Mouse (Mus musculus) Patski (cell line): Measurements from ENCODE around the gene Mlst8. TPM values are rescaled to one million over a fixed set of nuclear protein-coding genes. Genes with fewer than 3 reads are reported as not detected.

ENCODE experiments used
- ATAC-seq: fragments of 100-300 bp; one replicate; pipeline ENCODE4 v1.8.0; 2021
- CTCF ChIA-PET: fragments of 350-600 bp; sonication (Branson Sonifier 250); formaldehyde crosslinking; loops from one replicate; lab custom pipeline; 2022; ENCODE audit warnings: inconsistent platforms; lab: Charles Lee
- POLR2A ChIA-PET: fragments of 350-600 bp; sonication (Branson Sonifier 250); formaldehyde crosslinking; loops from one replicate; lab custom pipeline; 2022; ENCODE audit warnings: antibody characterized with exemption, inconsistent platforms; lab: Charles Lee
- DNase-seq: peaks from one replicate; pipeline ENCODE4 v3.0.0-alpha.2; 2011; ENCODE audit warnings: low read depth, low spot score
- H3K27me3 ChIP-seq: fragments of 371-371 bp; one replicate; pipeline ENCODE4 v1.5.1; 2021
- CTCF ChIP-seq: fragments of 100-300 bp; IDR thresholded peaks from one replicate; pipeline ENCODE4 v1.5.1; 2021
- in situ Hi-C: fragments of 300-500 bp; cut with MboI; formaldehyde crosslinking; loops from 3 replicates; pipeline ENCODE4 v1.11.1; 2018; ENCODE audit warnings: low pct_unique_long_range_greater_than_20kb, mixed read lengths
- polyA plus RNA-seq: library from polyadenylated mRNA; unstranded; gene quantifications from one replicate; pipeline ENCODE4 v1.2.3, GENCODE M21; 2021

The Mlst8 gene
- polyA plus RNA-seq, 1 experiment from 2014 or later, result 23.1 TPM

DNA sequence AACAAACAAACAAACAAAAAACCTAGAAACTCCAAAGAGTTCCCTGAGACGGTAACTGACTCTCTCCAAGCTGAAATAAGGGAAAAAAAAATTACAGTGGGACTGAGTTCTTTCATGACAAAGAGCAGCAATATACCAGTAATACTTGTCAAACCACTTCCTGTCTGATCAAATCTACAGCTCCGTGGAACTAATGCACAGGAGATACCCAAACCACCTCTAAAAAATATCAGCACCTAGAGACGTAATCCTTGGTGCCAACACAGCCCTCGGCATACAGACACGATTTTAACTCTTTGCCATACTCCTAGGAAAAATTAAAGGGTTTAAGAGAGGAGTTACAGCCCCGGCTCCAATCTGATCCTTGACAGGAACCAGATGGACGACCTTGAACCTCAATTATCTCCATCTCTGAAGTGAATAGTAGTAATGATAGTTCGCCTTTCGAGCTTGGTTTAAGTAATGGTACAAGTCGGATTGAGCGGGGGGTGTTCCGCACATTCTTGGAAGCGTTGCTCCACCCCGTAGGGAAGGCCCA is 24.6 kb downstream of the Mlst8 start:
- CTCF ChIA-PET, result interaction anchor here (0.8 to 1.8 kb wide), 2 partner anchors 17 to 25 kb away, joined by 3 to 5 read pairs; partner anchors contain the start of gene Mlst8
- no peaks in the 10 kb centered on the region for H3K27me3 ChIP-seq
- in situ Hi-C loops, result no loop called here
- TF ChIP-seq CTCF, result no peak
- DNase-seq, result no peak
- peak; percentile 6 for ATAC-seq
- POLR2A ChIA-PET, result interaction anchor here (1.1 to 3.6 kb wide), 4 partner anchors 10 to 96 kb away, joined by 3 to 12 read pairs (median 4); partner anchors contain the start of genes E4f1, Pgp and Pkd1

DNA sequence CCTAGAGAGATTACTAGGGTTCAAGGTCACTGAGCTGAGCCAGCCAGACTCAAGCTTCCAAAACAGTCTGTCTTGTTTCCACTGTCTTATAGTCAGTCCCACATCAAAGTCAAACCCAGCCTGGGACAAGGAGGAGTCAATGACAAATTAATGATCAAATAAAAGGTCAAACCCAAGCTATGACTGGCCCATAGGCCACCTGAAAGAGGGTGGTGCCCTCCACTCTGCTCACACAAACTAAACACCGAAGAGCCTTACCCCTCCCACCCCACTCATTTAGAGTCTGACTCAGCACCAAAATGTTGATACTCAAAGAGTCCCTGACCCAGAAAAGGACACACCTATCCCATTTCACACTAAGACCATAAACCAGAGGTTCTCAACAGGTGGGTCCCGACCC is 25.5 kb downstream of the Mlst8 start:
- in situ Hi-C loops, result no loop called here

DNA sequence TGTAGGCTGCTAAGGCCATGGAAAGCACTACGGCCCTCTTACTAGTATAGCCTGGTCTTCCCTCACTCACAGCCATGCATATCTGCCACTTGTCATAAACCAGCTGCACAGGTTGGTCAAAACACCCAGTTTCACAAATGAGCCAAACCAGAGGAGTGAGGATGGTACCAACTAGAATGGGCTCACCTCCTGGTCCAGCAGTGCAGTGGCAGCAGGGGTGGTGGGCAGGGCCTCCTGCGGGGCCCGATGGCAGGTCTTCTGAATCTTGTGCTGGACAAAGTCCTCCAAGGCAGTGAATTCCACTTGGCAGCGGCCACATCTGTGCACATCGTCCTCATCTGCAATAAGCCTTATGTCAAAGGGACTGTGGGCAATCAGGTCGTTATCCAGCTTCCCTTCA is 27.7 kb downstream of the Mlst8 start:
- ATAC-seq, result no peak
- no peak for DNase-seq
- ChIA-PET POLR2A (interaction anchor here (0.5 kb wide), 1 partner anchor 1732 kb away, joined by 5 read pairs; no protein-coding TSS in a partner anchor), CTCF (interaction anchor here (1.3 kb wide), 1 partner anchor 14 kb away, joined by 5 read pairs; no protein-coding TSS in a partner anchor)
- H3K27me3 ChIP-seq, result no peaks in the 10 kb centered on the region
- TF ChIP-seq CTCF, result no peak
- in situ Hi-C loops, result no loop called here

More for the DNA sequence above, 25.5 kb downstream of the Mlst8 start:
- ChIA-PET POLR2A (interaction anchor here (1.1 to 3.6 kb wide), 2 partner anchors 10 to 18 kb away, joined by 3 to 12 read pairs; partner anchors contain the start of genes E4f1 and Pgp), CTCF (interaction anchor here (1.0 to 1.8 kb wide), 2 partner anchors 16 to 26 kb away, joined by 3 to 5 read pairs; no protein-coding TSS in a partner anchor)
- H3K27me3 ChIP-seq, result no peaks in the 10 kb centered on the region
- TF ChIP-seq CTCF, result no peak
- DNase-seq (no peak), ATAC-seq (no peak)

DNA sequence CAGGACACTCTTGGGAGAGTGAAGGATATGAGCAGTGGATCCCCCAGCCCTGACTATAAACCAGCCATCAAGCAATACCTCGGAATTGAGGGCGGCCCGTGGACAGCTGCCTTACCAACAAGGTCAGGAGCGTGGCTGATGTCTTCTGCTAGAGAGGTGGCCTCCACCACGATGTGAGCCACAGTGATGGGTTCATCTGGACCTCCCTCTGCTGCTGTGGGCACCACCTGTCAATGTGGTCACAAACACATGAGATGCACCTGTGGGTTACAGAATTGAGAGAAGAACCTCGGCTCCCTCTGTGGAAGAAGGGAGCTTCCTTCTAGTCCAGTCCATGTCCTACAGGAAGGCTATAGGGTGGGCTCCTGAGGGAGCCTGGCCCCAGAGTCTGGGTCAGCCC is 29.4 kb downstream of the Mlst8 start:
- no peak for TF ChIP-seq CTCF
- in situ Hi-C loops, result no loop called here
- no peak for DNase-seq
- H3K27me3 ChIP-seq, result no peaks in the 10 kb centered on the region
- ChIA-PET POLR2A (no interaction called here), CTCF (no interaction called here)
- ATAC-seq, result no peak

DNA sequence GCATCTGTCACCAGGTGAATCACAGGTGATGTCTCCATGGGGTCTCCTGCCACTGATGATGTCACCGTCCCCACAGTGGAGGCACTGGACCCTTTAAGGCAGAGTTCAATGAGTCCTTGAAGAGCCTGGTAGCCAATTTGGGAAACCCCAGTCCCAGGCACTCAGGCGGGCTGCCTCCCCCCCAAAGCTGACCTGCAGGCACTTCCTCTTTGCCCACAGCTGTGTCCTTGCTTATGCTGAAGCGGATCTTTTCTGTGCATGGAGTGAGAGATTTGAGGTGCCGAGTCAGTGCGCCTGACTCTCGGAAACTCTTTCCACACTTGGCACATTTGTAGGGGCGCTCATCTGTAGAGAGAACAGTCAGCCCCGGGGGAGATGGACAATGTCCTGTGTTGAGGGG is 32.3 kb downstream of the Mlst8 start:
- in situ Hi-C loops, result no loop called here
- no peak for DNase-seq
- ChIA-PET POLR2A (no interaction called here), CTCF (no interaction called here)
- no peaks in the 10 kb centered on the region for H3K27me3 ChIP-seq
- no peak for TF ChIP-seq CTCF
- no peak for ATAC-seq

DNA sequence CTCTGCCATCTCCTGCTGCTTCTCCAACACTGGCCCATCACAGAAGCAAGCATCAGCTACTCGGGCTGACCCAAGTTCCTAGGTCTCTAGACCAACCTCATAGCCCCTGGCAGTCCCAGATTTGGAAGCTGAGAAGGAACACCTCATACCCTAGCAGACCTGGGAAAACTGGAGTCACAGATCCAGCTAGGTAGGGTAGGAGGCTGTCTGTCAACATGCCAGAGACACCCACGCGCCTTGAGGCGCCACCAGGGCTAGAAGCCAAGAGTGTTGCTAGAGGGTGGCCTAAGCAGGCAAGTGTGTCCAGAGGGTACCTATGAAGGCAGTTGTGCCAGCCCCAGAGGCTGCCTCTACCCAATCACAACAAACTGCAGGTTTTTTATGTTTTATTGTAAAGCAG is 35.5 kb downstream of the Mlst8 start:
- in situ Hi-C loops, result no loop called here
- no peak for DNase-seq
- POLR2A ChIA-PET, result interaction anchor here (1.4 kb wide), 1 partner anchor 10 kb away, joined by 3 read pairs; no protein-coding TSS in a partner anchor
- no peaks in the 10 kb centered on the region for H3K27me3 ChIP-seq
- no peak for TF ChIP-seq CTCF
- CTCF ChIA-PET, result interaction anchor here (1.4 kb wide), 1 partner anchor 51 kb away, joined by 3 read pairs; no protein-coding TSS in a partner anchor
- no peak for ATAC-seq

DNA sequence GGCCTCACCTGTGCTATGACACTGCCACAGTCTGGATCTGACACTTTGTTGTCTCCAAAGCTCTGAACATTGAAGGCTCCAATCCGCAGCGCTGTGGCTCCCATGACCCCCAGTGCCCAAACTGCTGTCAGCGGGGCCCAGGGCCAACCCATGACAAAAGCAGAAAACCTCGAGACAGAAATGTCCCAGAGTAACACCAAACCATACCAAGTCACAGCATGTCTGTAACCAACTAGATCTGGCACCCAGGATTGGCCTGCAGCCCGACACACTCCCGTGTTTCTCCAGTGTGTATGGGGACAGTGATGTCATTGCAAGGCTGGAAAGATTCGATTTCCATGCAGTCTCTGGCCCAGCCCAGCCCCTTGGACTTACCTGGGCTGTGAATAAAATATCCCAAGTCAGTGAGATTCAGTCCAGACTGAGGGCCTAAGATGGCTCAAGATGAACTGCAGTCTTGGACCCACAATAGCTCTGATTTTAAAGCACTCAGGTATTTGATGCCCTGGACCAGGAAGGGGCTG is 36.2 kb downstream of the Mlst8 start, which contains the start of gene Dnase1l2:
TSS of gene Dnase1l2 (minus strand) at position 474 of the 524 bp plus-strand sequence.
- CTCF ChIA-PET, result no interaction called here
- POLR2A ChIA-PET, result no interaction called here
- in situ Hi-C loops, result no loop called here

DNA sequence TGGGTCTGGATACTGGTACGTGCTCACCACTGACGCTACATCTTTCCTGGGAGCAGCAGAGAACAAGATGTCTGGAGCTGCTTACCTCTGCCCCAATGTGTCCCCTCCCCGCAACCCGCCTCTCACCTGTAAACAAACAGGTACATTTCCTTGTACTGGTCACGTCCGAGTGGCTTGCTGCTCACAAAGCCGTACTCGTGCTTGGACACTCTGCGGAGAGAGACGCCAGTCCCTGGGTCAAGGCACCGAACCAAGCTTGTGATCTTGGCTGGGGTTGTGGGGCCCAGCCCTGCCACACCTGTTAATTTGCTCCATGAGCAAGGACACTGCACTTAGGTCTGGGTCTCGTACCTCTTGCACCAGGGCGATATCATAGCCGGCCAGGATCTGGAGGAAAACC is 36.8 kb downstream of the Mlst8 start:
- no peaks in the 10 kb centered on the region for H3K27me3 ChIP-seq
- no peak for TF ChIP-seq CTCF
- ATAC-seq (no peak), DNase-seq (no peak)
- in situ Hi-C loops, result no loop called here
- ChIA-PET POLR2A (no interaction called here), CTCF (no interaction called here)

More for the DNA sequence above, 36.2 kb downstream of the Mlst8 start, which contains the start of gene Dnase1l2:
- DNase-seq (no peak), ATAC-seq (no peak)
- no peaks in the 10 kb centered on the region for H3K27me3 ChIP-seq
- TF ChIP-seq CTCF, result no peak

DNA sequence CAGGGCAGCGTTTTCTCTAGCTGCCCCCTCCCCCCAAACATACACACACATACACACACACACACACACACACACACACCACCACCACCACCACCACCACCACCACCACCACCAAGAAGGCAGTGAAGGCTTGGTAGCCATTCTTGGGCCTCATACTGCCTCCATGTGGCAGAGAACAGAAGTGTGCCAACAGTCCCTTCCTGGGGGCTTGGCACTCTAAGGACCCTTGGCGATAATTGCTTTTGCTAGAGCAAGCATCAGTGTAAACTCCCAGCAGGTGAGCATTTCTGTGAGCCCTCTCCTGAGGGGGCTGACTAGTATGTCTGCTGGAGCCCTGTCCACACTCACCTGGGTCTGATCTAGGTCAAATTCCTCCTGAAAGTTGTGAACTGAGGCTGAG is 37.7 kb downstream of the Mlst8 start:
- DNase-seq (no peak), ATAC-seq (no peak)
- CTCF ChIA-PET, result interaction anchor here (1.0 kb wide), 1 partner anchor 38 kb away, joined by 3 read pairs; the partner anchor contains the start of gene Mlst8
- in situ Hi-C loops, result no loop called here
- POLR2A ChIA-PET, result no interaction called here
- no peaks in the 10 kb centered on the region for H3K27me3 ChIP-seq
- no peak for TF ChIP-seq CTCF

DNA sequence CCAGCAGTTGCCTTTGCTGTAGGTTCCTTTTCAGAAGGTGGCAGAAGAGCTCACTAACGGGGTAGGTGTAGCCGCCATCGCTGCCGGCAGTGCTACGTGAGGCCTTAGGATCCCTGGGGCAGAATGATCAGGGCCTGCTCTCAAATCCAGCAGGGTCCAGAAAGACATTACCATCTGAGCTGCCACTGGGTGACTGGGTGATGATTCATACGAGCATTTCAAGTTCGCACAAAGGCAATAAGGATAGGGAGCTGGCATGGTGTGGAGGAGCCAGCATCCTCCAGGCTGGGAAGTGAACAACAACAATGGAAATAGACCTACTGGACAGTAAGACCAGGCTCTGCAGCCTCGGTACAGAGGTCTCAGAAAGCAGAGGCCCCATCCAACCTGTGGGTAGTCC is 38.5 kb downstream of the Mlst8 start:
- in situ Hi-C loops, result no loop called here
- no peak for DNase-seq
- no peaks in the 10 kb centered on the region for H3K27me3 ChIP-seq
- CTCF ChIA-PET, result interaction anchor here (1.0 kb wide), 1 partner anchor 39 kb away, joined by 3 read pairs; the partner anchor contains the start of gene Mlst8
- ATAC-seq, result no peak
- POLR2A ChIA-PET, result interaction anchor here (0.7 kb wide), 1 partner anchor 155 kb away, joined by 3 read pairs; no protein-coding TSS in a partner anchor
- no peak for TF ChIP-seq CTCF

DNA sequence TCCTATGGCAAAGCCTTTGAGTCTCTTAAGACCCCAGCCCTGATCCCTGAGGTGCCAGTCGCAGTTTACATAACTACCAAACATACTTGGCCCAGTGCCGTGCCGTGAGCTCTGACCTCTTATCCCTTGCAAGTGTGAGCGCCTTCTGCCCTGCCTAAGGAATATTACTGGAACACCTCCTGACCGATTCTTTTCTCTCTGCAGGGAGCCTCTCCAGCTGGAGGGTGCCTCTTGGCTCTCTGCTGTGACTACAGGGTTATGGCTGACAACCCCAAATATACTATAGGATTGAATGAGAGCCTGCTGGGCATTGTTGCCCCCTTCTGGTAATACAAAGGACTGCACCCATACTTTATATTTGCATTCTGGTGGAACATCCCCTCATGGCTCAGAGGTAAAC is 41.9 kb downstream of the Mlst8 start:
- no peaks in the 10 kb centered on the region for H3K27me3 ChIP-seq
- ChIA-PET CTCF (interaction anchor here (0.9 to 1.9 kb wide), 3 partner anchors 14 to 36 kb away, joined by 3 to 5 read pairs (median 5); no protein-coding TSS in a partner anchor), POLR2A (no interaction called here)
- in situ Hi-C loops, result no loop called here
- no peak for DNase-seq
- peak; percentile 22 for ATAC-seq
- TF ChIP-seq CTCF, result no peak
